Mouse (Mus musculus): ENCODE data around the gene Gmpr.
"Not testable (repeated sequence)": the region's sequence is repeated elsewhere in the genome, so short reads cannot be mapped to it uniquely, and the experiment has no call there.

The Gmpr gene

DNA sequence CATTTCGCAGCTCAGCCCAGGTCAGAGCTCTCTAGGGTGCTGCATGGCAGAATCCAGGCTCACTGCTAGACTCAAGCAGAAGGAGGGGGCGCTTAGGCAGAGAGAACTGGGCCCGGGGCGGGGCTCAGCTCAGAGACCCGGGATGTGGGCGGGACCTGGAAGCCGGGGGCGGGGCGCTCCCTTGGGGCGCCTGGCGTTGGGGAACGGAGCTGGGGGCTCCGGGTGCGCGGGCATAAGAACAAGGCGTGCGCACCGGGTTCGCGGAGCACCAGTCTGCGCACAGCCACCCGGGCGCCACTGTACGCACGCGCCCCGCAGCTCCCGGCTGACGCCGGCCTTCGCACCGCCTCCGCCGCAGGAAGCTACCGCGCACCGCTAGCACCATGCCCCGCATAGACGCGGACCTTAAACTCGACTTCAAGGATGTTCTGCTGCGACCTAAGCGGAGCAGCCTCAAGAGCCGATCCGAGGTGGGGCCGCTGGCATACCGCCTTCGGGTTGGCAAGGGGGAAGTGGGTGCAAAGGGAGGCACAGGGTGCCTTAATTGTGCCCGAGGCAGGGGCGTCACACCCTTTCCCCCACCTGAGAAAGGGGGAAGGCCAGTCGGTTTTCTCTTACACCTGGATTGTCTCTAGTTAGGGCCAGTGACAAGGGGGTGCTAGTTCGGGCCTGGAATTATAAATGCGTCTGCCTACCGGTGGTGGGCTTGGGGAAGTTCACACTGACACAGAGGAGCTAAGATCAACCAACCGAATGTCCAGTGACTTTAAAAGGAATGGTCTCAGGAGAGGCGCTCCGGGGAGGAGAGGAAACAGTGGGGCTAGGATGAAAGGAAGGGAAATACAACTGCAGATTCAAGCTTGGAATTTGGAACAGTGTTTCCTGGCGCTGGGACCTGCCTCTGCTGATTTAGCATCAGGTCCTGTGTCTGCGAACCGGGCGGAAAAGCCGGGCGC, at the start of gene Gmpr:
TSS of gene Gmpr (plus strand) at position 171 of the 956 bp plus-strand sequence.
- peak; percentile 81 for DNase-seq

DNA sequence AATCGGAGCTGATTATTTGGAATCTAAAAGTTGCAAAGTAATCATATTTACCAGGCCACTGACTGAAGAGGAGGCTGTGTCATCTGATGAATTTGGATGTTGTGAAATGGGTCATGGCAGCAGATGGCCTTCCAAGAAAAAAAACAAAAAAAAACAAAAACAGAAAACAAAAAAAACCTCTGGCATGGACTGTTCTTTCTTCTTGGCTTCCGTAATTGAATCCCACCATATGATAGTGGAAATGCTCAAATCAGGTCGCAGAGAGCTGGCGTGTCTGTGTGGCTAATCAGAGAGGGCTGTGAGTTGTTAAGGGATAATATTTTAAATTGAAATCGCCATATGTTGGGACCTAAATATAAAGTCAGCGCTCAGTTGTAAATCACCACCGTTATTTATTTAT, 49.8 kb upstream of the Gmpr start:
- DNase-seq, result no peak

DNA sequence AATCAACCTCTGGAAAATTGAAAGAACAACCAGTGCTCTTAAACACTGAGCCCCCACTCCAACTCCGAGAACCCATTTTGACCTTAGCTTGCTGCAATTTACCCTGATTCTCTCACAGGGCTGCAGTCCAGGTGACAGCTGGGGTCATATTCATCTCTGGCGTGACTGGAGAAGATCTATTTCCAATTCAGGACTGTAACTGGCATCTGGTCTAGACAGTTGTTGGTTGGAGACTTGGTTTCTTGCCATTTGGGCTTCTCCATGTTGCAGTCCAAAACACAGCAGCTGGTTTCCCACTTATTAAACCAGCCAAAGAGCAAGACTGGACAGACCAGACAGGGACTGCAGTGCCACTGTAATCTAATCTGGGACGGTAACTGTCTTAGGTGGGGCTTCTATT, 47.1 kb upstream of the Gmpr start:
- no peak for DNase-seq

DNA sequence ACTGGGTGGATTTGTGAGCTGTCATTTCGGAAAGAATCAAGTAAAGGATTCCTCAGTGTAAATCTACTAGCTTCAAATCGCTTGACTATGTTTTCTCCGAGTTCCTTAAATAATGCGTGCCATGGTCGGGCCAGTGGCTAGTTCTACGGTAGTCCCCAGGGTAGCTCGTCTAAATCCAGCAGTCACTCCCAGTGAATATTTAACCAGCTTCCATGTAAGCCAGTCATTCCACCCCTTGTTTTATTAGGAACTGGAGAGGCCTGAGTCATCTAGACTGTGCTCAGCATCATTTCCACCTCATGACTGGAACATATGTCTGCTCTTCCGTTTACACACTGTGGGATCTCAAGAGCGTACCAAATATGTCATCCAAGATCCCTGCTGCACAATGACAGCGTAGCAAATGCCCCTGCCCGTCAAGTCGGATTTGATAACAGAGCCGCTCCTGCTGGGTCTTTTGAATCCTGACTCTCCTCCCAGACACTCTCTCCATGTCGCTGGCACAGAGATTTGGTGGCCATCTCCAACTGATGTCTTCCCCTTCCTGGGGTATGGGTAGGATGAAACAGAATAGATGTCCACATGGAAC, 45.8 kb upstream of the Gmpr start:
- peak; percentile 90 for DNase-seq

DNA sequence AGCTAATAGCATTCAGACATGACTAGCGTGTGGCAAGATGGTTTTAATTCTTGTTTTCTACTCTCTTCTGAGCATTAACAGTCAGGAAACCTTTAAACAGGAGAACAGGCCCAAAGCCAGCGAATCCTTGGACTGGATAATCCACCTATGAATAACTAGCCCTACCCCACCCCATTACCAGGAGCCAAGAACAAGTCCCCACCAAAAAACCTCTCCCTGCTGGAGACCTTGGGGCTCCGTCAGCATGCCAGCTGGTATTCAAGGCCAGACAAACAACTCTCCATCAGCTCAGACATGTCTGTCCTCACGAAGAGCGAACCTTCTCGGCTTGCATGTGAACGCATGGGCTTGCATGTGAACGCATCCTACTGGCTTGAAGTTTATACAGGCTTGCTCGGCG, 41.6 kb upstream of the Gmpr start:
- DNase-seq, result no peak

DNA sequence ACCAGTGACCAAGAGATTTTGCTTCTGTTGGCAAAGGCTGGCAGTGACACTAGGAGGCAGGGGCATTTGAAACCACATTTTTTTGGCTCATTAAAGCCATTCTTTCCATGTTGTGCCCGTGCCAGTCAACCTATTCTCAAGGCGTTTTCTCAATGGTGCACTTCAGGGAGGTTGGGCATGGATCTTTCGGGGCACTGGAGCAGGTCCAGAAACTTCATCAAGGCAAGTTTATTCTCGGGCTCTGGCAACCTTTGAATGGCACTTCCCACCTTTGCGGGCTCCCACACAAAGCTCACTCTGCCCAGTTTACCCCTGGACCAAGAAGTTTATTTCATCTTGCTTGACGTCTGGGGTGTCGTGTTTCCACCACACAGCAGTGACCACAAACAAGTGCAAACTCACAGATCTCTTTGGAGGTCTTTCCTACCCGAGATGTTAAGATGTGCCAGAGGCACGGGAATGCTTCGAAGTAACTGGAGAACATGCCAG, 41.2 kb upstream of the Gmpr start:
- DNase-seq, result no peak

DNA sequence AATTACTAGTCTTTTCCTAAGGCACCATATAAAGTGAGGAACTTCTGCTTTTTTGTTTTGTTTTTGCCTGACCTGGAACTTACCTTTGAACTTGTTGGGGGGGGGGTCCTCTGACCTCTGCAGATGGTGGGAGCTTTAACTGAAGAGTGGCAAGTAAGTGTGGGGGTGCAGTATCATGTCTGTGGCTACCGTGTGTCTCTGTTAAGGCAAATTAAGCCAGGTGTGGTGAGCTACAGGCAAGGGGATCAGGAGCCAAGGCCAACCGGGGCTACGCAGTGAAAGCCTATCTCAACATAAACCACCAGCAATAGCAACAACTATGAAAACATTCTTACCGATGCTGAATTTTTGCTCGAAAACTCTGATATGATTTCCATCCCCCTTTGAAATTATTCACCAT, 38.5 kb upstream of the Gmpr start:
- DNase-seq, result no peak

DNA sequence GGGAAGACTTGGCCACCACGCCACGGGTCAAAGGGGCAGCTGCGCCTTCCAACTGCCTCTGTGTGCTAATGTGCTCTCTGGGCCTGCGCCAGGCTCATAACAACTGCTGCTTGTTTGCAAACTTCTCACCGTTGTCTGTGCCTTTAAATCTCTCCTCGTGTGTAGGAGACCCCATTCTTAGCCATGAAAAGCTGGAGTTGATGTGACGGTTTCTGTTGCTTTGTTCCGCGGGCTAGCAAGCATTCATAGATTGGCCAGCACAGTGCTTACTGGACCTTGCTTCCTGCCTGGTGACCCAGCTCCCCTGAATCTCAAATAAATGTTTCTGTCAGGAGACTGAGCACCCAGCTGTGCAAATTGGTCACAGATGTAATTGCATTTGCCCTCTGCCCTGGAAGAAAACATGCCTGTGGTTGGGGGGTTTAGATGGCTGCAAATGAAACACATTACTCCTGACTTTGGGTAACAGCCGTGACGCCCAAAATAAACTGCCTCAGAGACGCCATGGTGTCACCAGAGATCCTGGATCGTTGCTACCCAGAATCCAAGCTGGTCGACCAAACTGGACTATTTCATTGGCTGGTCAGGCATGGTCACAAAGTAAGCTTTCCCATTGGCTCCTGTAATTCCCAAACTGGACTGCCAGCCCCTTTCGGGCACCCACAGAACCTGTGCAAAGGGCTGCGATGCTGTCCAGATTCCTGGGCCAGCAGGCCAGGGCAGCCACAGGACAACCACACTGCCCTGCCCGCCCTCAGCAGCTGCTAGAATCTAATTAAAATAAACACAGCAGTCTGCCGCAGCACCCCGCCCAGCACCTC, 37.6 kb upstream of the Gmpr start:
- no peak for DNase-seq

DNA sequence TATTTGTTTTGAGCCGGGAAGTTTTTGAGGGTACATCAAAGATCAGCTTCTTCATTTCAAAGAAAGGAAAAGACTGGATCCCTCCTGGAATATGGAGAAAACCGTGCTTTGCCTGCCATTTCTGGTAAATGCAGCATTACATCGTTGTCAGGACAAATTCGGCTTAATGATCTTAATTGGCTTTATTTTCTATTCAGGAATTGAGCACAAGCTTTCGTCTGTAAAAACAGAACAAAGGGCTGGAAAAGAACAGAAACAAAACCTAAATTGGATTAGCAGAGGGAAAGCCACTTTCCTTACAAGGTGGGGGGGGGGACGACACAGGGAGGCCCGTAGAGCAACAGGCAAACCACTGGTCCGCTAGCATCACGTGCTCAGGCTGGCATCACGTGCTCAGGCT, 33.9 kb upstream of the Gmpr start:
- no peak for DNase-seq

DNA sequence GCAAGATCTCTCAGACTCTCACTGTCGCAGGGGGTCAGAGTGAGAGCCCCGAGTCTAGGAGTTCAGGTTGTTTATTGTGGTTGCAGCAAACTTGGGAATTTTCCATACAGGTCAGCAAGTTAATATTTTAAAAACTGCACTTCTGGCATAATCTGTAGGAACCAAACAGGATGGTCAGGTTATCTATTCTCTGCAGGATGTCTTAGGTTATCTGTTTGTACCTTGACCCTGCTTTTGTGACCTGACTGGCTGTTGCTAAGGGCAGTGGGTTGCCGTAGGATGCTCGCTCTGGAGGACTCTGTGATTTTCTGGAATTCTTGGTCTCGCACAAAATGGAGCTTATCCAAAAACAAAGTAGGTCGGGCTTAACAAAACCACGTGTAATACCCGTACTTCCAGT, 31.9 kb upstream of the Gmpr start:
- DNase-seq, result no peak

DNA sequence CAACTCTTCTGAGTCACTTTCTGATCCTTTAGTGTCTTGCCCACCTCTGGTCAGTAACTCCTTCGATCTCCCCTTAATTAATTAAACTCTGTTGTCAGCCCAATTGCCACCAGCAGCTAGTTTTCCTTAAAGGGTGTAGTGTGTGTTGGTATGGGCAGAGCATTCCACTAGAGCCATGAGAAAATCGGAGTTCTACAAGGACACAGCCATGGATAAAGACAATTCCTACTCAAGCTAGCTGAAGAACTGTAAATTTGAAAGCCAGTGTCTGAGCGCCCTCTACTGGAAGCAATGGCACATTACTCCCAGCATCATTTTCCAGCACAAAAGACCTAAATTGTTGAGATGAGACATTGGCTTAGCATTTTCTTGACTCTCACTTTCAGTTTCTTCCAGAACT, 30.1 kb upstream of the Gmpr start:
- DNase-seq, result peak; percentile 57

DNA sequence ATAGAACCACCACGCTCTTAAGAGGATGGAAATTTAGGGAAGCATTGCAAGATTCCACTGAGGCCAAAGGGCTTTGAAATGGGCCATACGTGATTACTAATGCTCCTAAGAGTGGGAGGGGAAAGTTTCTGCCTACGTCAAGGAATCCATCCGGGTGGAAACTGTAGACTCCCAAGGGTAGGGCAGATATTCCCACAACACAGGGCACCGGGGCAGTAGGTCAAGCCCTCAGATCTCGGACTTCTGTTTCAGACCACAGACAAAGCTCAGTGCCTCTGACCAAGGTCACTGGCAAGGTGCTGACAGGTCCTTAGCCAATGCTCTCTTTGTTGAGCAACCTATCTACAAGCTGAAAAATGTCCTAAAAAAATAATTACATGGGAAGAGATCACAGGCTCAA, 27.3 kb upstream of the Gmpr start:
- no peak for DNase-seq

DNA sequence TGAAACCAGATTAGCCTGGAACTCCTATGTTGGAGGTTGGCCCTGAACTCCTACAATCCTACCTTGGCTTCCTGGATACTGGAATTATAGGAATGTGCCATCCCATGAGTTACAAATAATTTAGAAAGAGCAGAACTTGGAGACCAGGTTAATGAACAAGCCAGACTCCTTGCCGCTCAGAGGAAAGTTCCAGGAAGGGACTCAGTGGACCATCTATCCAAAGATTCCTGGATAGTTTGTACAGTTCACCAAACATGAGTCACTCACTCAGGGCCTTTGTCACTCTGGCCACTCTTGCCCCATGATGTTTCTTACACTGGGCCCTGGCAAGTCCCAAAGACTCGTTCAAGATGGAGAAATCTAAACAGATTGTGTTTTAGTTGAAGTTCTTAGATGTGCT, 24.0 kb upstream of the Gmpr start:
- no peak for DNase-seq

DNA sequence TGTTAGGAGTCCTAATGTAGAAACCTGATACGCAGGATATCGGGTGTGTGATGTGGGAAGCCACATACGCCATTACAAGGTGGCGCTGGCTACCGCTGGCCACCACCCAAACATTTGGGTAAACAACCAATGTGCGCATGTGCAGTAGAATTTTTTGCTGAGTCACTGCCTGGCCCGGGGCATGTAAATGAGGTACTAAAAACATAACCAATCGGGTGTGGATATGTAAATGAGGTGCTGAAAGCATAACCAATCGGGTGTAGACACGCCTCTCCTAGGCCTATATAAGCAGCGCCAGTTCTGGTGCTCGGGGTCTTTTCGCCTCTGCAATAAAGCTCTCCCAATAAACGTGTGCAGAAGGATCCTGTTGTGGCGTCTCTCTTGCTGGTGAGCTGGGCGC, 23.3 kb upstream of the Gmpr start:
- DNase-seq, result not testable (repeated sequence)

DNA sequence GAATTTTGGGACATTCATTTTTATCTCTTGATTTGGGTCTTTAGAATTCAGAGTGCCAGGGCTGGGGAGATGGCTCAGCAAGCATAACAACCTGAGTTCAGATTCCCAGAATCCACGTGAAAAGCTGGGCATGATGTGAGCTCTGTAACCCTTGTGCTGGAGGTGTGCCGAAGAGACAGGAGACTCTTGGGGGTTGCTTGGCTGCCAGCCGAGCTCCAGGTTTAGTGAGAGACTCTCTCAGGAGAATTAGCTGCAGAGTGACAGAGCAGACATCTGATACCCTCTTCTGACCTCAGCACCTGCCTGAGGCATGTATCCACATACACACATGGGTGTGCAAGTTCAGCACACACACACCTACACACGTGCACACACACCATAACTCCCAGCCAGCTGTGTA, 21.6 kb upstream of the Gmpr start:
- no peak for DNase-seq

DNA sequence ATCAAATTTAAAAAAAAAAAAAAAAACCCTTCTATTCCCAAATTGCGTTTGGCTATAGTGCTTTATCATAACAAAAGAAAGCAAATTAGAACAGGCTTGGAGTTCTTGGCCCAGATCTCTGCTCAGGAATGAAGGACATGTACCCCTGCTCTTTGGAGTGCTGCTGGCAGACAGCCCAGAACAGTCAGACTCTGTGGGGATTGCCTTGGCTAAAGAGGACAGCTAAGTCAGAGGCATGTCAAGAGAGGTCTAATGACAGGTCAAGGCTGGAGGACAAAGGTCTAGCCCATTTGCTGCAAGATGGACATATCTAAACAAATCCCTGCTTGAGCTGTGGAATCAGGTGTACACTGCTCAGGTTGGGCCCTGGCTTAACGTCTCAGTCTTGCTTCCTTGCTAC, 20.6 kb upstream of the Gmpr start:
- no peak for DNase-seq

DNA sequence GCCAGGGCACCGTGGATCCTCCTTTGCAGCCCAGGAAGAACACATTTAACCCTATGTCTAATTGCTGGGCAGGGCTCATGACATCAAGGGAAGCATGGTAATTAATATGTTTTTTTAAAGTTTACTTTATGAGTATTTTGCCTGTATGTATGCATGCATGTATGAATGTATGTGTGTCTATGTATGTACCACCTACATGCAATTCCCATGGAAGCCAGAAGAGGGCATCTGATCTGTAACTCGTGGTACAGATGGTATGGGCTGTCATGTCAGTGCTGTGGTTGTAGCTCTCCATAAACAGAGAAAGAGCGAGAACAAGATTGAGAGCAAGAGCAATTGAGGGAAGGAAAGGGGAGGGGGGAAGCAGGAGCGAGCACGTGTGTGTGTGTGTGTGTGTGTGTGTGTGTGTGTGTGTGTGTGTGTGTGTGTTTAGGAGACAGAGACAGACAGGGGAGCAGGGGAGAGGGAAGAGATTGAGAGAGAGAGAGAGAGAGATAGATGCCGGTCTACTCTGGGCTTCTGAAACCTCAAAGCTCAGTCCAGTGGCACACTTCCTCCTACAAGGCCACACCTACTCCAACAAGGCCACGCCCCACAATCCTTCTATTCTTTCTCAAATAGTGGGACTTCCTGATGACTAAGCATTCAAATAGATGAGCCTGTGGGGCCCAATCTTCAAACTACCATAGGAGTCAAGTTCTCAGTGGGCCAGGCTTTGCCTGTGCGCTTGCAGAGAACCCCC, 15.1 kb upstream of the Gmpr start:
- DNase-seq, result no peak

DNA sequence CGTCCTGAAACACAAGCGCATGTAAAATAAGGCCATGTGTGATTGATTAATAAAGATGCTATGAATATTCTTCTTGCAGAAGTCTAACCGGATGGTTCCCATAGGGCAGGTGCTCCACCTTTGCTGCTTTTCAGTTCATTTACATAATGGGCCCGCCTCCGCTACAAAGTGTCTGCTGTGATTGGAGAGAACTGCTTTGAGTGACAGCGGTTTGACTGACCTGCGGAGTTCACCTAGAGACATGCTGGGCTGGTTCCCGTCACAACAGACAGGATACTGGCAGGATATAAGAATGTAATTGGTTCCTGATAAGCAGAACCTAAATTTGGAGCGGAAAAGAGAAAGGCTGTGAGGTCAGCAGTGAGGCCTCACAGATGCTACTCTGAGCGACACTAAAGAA, 13.4 kb upstream of the Gmpr start:
- DNase-seq, result peak; percentile 53

DNA sequence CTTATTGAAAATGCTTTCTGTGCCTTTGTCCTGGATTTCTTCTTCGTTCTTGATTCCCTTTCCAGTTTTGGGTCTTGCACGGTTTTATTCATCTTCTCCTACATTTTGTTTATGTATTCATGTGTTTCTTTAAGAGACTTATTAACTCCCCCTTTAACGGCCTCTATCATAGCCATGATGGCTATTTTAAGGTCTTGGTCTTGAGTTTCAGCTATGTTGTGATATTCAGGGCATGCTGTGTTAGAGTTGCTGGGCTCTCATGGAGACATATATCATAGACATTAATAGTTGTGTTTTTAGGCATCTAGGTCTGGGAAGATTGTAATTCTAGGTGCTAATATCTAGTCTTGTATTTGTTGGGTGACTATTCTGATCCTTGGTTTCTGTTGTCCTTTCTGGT, 8.6 kb upstream of the Gmpr start:
- DNase-seq, result no peak

DNA sequence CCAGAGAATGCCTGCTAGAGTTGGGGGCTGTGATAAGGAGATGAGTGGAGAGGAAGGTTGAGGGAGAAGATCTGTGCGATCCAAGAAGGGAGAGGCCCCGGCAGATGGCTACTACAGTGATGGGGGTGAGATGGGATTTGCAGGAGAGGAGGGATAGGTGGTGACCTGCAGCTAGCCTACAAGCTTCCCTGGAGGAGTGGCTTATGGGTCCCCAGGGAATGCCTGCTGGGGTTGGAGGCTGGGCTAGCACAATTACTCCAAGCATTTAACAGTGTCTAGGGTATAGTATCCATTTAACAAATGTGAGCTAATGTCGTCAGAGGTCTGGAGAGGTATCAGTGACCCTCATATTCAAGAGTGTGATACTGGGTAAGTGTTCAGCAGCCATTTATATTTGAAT, 7.9 kb upstream of the Gmpr start:
- no peak for DNase-seq

DNA sequence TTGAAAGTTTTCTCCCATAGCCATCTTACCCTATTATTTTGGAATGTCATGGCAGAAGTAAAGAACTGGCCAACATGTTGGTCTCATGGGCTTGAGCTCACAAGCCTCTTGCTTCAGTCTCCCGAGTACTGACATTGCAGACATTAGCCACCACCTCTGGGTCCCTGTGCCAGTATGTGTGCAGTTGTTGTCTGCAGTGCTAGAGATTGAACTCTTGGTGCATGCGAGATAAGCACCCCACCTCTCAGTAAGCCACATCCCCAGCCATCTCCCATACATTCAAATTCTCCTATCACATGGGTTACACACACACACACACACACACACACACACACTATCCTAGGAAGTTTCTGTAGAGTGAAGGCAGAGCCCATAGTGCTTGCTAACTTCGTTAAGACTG, 7.3 kb upstream of the Gmpr start:
- DNase-seq, result no peak

DNA sequence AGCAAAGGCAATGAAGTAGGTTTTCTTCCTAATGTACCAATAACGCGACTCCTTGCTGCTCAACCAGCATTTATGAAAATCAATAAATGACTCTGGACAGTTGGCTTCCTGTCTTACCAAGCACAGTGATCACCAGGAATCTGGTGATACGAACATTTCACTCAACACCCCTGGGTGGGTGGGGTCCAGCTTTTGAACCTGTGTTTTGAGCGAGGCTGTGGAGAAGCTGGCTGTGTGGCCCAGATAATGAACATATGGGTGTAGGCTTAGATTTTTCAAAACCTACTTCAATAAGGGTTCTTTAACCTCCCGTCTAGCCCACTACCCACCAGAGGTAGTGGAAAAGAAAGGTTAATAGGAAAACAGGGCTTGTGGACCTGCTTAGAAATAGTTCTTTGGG, 4.5 kb upstream of the Gmpr start:
- no peak for DNase-seq

DNA sequence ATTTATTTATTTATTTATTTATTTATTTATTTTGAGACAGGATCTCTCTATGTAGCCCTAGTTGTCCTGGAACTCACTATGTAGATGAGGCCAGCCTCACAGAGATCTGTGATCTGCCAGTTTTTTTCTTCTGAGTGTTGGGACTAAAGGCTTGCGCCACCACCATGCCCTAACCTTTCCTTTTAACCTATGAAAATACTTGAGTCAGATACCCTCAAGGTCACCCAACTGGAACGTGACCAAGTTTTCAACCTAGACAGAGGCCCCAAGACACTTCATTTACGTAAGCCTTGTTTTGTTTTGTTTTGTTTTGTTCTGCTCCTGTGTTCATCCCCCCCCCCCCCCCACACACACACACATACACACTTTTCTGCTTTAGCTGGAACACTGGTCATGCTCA, 1.7 kb upstream of the Gmpr start:
- DNase-seq, result no peak
